Mouse (Mus musculus) right cerebral cortex, postnatal 4 days (tissue): ENCODE data around the gene Calhm3.

ENCODE experiments used
- DNase-seq: peaks from one replicate; pipeline ENCODE4 v3.0.0-alpha.2; 2022

Gene Calhm3

GRCm38 (mm10) chr19:47157664-47158063, at the start of gene Calhm3:
Gene Calhm3, minus strand, starts transcription at chr19:47157764.
- DNase-seq, result no peak

DNA sequence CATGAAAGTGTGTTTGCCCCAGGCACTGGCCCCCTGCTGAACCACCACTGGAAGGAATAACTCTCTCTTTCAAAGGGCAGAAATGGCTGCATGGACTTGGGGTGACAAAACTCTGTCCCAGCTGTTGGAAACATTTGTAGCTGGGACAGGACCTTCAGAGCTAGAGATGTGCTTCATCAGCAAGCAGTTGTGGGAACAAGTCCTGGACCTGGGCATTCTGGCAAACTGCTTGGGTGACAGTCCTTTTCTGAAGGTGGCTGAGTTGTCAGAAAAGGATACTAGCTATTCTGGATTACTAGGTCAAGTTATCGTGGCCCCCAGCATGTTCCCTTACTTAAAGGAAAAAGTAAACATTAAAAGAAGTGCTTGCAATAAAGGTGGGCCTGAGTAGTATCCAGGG, 48.6 kb upstream of the Calhm3 start:
- DNase-seq, result no peak

DNA sequence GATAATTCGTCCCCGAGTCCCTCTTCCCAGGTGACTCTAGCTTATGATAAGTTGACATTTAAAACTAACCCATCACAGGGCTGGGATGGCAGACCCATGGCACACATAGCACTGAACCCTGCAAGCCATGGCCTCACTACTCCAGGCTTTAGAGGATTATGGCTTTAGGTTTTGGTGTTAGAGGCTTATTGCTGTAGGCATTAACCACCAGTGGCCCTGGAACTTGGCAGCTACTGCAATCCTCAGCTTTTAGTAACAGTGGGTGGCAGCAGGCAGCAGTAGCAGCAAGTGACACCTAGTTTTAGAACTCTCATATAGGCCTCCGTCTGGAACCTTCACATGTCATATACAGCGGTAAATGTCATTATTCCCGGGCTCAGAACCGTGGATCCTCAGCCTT, 47.1 kb upstream of the Calhm3 start:
- DNase-seq, result no peak

- DNase-seq, result no peak
Observed at GRCm38 (mm10) chr19:47203042-47203441, 45.5 kb upstream of the Calhm3 start.

GRCm38 (mm10) chr19:47202429-47202828, 44.9 kb upstream of the Calhm3 start:
- no peak for DNase-seq

DNA sequence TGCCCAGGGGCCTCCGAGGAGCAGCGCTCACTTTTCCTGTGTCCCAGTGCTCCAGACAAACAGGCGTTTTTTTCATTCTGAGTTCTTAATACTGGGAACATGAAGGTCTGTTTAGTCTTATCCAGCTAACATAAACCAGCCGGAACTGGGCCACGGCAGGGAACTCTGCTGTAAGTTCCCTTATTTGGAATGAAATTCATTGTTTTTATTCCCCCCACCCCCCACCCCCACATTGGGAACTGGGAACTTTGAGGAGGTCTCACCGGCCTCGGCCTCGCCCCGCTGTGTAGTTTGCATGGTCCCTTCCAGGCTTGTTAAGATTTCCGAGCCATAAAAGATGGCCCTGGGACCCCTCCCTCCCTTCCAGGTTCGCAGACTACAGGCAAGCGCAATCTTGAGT, 44.4 kb upstream of the Calhm3 start:
- DNase-seq, result no peak

- no peak for DNase-seq
Observed at GRCm38 (mm10) chr19:47198671-47199350, 41.2 kb upstream of the Calhm3 start.

GRCm38 (mm10) chr19:47192158-47192557, 34.6 kb upstream of the Calhm3 start:
- no peak for DNase-seq

GRCm38 (mm10) chr19:47188515-47189128, 31.1 kb upstream of the Calhm3 start:
- DNase-seq, result no peak

GRCm38 (mm10) chr19:47186514-47187275, 29.1 kb upstream of the Calhm3 start:
- DNase-seq, result no peak

- no peak for DNase-seq
Observed at GRCm38 (mm10) chr19:47184736-47185135, 27.2 kb upstream of the Calhm3 start.

DNA sequence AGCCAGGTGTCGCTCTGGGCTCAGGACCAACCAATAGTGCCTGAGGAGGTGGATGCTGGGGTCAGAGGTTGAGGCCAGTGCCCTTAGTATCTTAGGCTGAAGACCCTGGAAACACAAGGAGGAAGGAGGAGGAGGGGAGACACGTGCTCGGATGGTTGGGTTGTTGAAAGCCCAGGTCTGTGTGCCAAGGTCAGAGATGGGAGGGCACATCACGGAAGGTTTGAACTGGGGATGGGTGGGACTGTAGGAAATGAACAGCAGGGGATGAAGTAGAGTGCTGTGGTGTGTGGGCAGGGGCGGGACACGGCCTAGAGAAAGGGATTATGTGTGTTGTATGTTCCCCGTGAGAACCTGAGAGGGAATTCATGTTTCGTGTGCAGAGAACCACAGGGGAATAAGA, 26.7 kb upstream of the Calhm3 start:
- DNase-seq, result no peak

DNA sequence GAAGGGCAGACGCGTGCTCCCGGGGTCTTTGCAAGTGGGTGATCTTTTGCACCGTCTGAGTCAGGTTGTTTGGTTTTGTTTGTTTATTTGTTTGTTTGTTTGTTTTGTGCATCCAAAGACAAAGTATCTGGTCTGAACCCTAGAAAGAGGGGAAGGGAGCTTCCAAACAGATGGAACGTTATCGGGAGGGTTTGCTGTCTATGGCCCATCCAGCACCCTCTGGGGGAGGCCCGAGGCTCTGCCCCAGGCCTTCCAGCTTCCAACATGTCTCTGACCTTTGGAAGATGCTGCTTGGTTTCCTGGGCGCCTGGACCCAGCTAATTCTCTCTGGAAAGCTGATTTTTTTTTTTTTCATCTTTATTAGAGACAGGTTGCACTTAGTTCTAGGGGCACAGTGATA, 22.4 kb upstream of the Calhm3 start:
- DNase-seq, result no peak

DNA sequence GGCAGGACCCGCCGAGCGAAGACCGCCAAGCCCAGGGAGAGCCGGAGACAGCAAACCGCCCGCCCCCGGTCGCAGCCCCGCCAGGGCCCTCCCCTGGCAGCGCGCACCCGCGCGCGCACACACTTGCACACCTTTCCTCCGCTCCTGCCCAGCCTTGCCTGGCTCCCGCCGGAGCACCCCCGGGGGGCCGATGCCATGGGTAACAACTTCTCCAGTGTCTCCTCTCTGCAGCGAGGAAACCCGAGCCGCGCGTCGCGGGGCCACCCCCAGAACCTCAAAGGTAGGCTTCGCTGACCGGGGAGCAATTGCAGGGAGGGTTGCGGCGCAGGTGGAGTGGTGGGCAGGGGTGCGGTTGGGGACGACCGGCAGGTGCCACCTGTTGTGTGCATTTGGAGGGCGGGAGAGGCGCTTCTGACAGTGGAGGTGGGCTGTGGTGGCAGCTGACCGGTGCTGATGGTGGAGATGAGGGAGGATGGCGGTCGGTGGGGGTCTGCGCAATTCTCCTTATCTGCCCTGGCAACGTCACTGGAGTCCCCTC, 21.8 kb upstream of the Calhm3 start:
- DNase-seq, result peak; percentile 52

DNA sequence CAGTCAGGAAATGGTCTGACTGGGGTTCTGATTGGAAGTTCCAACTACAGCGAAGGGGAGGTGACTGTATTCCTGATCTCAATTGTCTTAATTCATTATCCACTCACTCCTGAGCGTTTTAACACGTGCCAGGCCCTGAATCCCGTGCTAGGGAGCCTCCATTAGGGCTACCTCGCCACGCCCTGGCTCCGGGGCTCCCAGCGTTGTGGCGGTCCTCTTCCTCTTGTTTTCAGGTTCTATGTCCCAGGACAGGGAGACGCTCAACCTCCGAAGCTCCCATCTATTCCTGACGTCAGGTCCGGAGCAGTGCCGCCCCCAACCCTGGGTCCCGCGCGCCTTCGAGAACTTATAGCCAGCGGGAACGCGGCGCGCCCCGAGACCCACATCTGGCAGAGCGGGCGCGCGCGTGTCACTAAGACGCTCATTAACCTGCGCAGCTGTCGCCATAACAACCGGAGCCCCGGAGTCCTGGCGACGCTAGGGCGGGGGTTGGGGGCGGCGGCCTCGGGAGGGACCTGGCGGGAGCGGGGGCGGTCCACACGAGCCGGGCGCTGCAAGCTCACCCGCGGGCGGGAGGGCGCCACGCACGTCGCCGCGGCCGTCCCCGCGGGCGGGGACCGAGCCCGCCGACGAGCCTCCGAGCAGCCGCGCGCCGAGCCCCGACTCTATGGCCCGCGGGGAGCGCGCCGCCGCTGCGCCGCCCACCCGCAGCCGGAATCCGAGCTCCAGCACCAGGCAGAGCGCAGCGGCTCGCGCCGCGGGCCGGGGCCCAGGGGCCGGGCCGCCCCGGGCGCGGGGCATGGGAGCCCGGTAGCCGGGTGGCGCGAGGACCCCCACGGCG, 21.1 kb upstream of the Calhm3 start, which contains the start of gene Neurl1a:
TSS of gene Neurl1a (plus strand) at position 390 of the 841 bp plus-strand sequence.
- peak; percentile 65 for DNase-seq

DNA sequence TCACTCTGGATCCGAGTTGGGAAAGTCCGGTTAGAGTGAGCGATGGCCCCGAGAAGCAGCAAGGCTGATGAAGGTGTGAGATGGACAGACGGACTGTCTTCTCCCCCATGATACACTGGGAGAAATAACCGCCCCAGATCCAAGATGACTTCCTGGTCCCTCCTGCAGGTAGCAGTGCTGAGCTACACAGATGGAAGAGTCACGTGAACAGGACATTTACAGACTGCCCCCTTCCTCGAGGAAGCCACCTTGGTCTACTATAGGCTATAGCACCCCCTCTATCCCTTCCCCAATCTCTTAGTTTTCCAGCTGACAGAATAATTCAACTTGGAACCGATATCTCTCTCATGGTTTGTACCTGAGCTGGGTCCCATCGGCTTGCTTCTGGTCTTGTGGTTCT, 20.4 kb upstream of the Calhm3 start:
- DNase-seq, result no peak

- DNase-seq, result no peak
Observed at GRCm38 (mm10) chr19:47176916-47177505, 19.4 kb upstream of the Calhm3 start.

DNA sequence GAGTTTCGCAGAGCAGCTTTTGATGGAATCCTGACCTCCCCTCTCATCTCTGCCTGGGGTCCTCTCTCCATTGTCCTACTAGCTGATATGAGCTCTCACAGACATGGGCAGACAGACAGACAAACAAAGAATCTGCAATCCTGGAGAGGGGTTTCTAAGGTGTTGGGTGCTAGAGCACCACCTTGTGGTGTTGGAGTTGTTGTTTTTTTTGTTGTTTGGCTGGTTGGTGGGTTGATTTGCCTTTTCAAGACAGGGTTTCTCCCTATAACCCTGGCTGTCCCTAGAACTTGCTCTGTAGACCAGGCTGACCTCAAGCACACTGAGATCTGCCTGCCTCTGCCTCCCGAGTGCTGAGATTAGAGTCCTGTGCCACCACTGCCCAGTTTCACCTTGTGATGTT, 17.9 kb upstream of the Calhm3 start:
- no peak for DNase-seq

DNA sequence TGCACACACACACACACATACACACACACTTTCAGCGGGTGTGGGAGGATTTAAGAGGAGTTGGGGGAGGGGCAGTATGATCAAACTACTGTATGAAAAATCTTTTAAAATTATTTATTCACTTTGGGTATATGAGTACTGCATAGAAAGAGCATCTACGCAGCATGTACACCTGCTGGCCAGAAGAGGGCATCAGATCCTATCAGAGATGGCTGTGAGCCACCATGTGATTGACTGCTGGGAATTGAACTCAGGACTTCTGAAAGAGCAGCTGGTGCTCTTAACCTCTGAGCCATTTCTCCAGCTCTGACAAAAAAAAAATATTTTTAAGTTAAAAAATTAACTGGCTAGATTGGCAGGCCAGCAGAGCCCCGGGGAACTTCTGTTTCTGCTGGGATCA, 17.0 kb upstream of the Calhm3 start:
- DNase-seq, result no peak

GRCm38 (mm10) chr19:47168793-47169412, 11.3 kb upstream of the Calhm3 start:
- DNase-seq, result peak; percentile 92

DNA sequence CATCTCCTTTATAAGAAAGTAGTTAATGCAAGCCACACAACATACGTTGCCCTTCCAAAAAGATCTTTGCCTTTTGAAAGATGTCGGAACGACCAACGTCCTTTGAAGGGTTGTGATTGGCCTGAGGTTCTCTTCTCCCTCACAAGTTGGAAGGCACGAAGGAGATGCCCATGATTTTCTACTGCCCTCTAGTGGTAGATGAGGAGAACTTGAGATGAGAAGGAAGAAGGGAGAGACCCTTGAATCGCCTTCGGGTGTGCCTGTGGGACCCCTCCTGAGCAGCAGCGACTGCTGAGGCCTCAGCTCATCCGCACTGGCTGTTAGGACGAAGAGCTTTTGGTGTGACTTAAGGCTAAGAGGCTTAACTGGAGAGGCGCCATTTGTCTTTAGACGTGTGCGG, 10.7 kb upstream of the Calhm3 start:
- DNase-seq, result no peak
